Mouse (Mus musculus) hindbrain, embryonic 11.5 days (tissue): ENCODE results near the gene Car9. TPM values are rescaled to one million over a fixed set of nuclear protein-coding genes. Genes with fewer than 3 reads are reported as not detected.
A peak's percentile ranks its signal among the peaks of the same experiment; 100 is the strongest.
"Not testable (repeated sequence)": the region's sequence is repeated elsewhere in the genome, so short reads cannot be mapped to it uniquely, and the experiment has no call there.

Experiments used
- ATAC-seq: fragments of 200-750 bp; cut with Nextera tagmentation; 2 replicates; pipeline ENCODE4 v1.8.0; 2017; ENCODE audit warnings: mild to moderate bottlenecking, moderate TSS enrichment, moderate library complexity; ENCODE audit not compliant: low FRiP score
- DNase-seq: peaks from one replicate; pipeline ENCODE4 v3.0.0-alpha.2; 2015; ENCODE audit warnings: low spot score
- H3K27ac ChIP-seq: fragments of 300-500 bp; sonication (generic); 2 replicates; pipeline ENCODE4 v1.5.1; 2014; ENCODE audit warnings: mild to moderate bottlenecking, low read depth, low read length
- H3K27me3 ChIP-seq: fragments of 300-500 bp; sonication (generic); 2 replicates; pipeline ENCODE4 v1.6.1; 2014; ENCODE audit warnings: mild to moderate bottlenecking, low read length, moderate library complexity, mixed read lengths; ENCODE audit not compliant: control insufficient read depth, insufficient read depth
- H3K36me3 ChIP-seq: fragments of 300-500 bp; sonication (generic); 2 replicates; pipeline ENCODE4 v1.6.1; 2014; ENCODE audit warnings: mild to moderate bottlenecking, low read length, moderate library complexity, mixed read lengths; ENCODE audit not compliant: control insufficient read depth, insufficient read depth
- H3K4me1 ChIP-seq: fragments of 300-500 bp; sonication (generic); replicated peaks from 2 replicates; pipeline ENCODE4 v1.6.1; 2014; ENCODE audit warnings: low read length, mixed read lengths; ENCODE audit not compliant: control insufficient read depth, insufficient read depth
- H3K4me2 ChIP-seq: fragments of 300-500 bp; sonication (generic); replicated peaks from 2 replicates; pipeline ENCODE4 v1.6.1; 2014; ENCODE audit warnings: mild to moderate bottlenecking, low read depth, low read length
- H3K4me3 ChIP-seq: fragments of 300-500 bp; sonication (generic); 2 replicates; pipeline ENCODE4 v1.5.1; 2014; ENCODE audit warnings: low read depth, low read length
- H3K9ac ChIP-seq: fragments of 300-500 bp; sonication (generic); 2 replicates; pipeline ENCODE4 v1.6.1; 2014; ENCODE audit warnings: low read depth, low read length
- H3K9me3 ChIP-seq: fragments of 300-500 bp; sonication (generic); 2 replicates; pipeline ENCODE4 v1.6.1; 2016; ENCODE audit warnings: low read length; ENCODE audit not compliant: control insufficient read depth
- WGBS: fragments of 180-500 bp; shearing (Covaris S2); extraction: QIAGEN DNeasy Blood & Tissue Kit; methylation state at CpG from one replicate; pipeline ENCODE4 v1.1.7; 2014; 5-methylcytosine and 5-hydroxymethylcytosine counted together
- polyA plus RNA-seq: library from polyadenylated mRNA; unstranded; fragments of >200 nt; fragmentation: Nextera tagmentation; extraction: Ambion mirVana; gene quantifications from 2 replicates; pipeline ENCODE4 v1.2.1, GENCODE M21; 2014

Gene Car9
- polyA plus RNA-seq, 1 experiment from 2014 or later: 0.79 TPM

- H3K27ac ChIP-seq: no peak overlapping the region
- 0 out of 2 replicates have a peak overlapping the region, but pooled peaks have one; percentile 25 for H3K9ac ChIP-seq
- no peaks in the 10 kb centered on the region for H3K36me3 ChIP-seq
- ATAC-seq: peak; percentile 90
- H3K4me1 ChIP-seq: peaks cover 3% of the 10 kb centered on the region; the same call in 1 of the 2 replicates
- no peaks in the 10 kb centered on the region for H3K9me3 ChIP-seq
- no peaks in the 10 kb centered on the region for H3K27me3 ChIP-seq
- peak; percentile 93 for DNase-seq
- WGBS: 18% methylated on average over 11 of the region's 11 CpGs
- peak overlapping the region; percentile 22; the same call in 1 of the 2 replicates for H3K4me3 ChIP-seq
- H3K4me2 ChIP-seq: peak overlapping the region; percentile 29
Observed at GRCm38 (mm10) chr4:43477857-43478533, 28.8 kb upstream of the Car9 start.

DNA sequence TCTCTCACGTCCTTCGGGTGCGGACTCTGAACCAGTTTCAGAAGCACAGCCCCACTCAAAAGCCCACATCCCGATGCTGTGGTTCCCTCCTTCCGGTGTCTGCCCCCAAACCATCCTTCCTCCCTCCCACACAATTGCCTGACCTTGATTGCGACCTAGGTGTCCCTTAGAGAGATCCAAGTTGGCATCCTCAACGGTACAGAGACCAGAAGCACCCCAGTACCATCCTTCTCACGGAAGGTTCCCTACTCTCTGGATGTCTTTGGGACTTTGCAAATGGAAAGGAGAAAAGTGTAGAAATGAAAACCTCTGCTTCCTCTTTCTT lies 28.3 kb upstream of the Car9 start:
- Histone ChIP-seq H3K9me3 (no peaks in the 10 kb centered on the region), H3K4me3 (peak overlapping the region; percentile 22; the same call in 1 of the 2 replicates), H3K27me3 (no peaks in the 10 kb centered on the region), H3K36me3 (no peaks in the 10 kb centered on the region), H3K4me2 (peak overlapping the region; percentile 29), H3K9ac (0 out of 2 replicates have a peak overlapping the region, but pooled peaks have one; percentile 25), H3K4me1 (peaks cover 3% of the 10 kb centered on the region; the same call in 1 of the 2 replicates), H3K27ac (no peak overlapping the region)
- DNase-seq: no peak
- 0 out of 2 replicates have a peak, but pooled peaks have one; percentile 33 for ATAC-seq
- WGBS: 50% methylated on average over 8 of the region's 8 CpGs

GRCm38 (mm10) chr4:43478906-43479832 lies 27.6 kb upstream of the Car9 start:
- DNase-seq: peak; percentile 81
- H3K9ac ChIP-seq: no peak overlapping the region
- no peaks in the 10 kb centered on the region for H3K9me3 ChIP-seq
- H3K4me1 ChIP-seq: peaks cover 3% of the 10 kb centered on the region; the same call in 1 of the 2 replicates
- WGBS: 47% methylated on average over 24 of the region's 24 CpGs
- no peak overlapping the region for H3K4me2 ChIP-seq
- H3K36me3 ChIP-seq: no peaks in the 10 kb centered on the region
- no peak overlapping the region for H3K27ac ChIP-seq
- no peak overlapping the region for H3K4me3 ChIP-seq
- no peaks in the 10 kb centered on the region for H3K27me3 ChIP-seq
- ATAC-seq: no peak

DNA sequence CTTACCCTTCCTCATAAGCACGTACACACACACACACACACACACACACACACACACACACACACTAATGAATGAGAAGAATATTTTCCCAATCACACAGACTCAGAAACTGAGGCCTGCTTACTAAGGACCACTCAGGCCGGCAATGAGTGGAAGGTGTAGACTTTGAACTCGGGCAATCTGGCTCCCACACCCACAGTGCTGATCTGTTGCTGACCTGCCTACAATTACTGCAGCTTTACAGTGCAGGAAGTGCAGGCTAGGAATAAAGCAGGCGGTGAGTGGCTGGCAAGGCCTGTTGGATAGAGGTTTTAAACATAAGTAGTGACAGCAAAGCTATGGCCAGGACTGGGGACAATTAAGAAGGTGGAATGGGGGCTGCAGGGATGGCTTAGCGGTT lies 25.8 kb upstream of the Car9 start:
- H3K4me3 ChIP-seq: no peak overlapping the region
- no peaks in the 10 kb centered on the region for H3K36me3 ChIP-seq
- 79% methylated on average over 5 of the region's 5 CpGs for WGBS
- no peak overlapping the region for H3K4me2 ChIP-seq
- H3K27me3 ChIP-seq: no peaks in the 10 kb centered on the region
- no peak overlapping the region for H3K9ac ChIP-seq
- peaks cover 3% of the 10 kb centered on the region; the same call in 1 of the 2 replicates for H3K4me1 ChIP-seq
- H3K9me3 ChIP-seq: no peaks in the 10 kb centered on the region
- ATAC-seq (no peak), DNase-seq (no peak)
- no peak overlapping the region for H3K27ac ChIP-seq

DNA sequence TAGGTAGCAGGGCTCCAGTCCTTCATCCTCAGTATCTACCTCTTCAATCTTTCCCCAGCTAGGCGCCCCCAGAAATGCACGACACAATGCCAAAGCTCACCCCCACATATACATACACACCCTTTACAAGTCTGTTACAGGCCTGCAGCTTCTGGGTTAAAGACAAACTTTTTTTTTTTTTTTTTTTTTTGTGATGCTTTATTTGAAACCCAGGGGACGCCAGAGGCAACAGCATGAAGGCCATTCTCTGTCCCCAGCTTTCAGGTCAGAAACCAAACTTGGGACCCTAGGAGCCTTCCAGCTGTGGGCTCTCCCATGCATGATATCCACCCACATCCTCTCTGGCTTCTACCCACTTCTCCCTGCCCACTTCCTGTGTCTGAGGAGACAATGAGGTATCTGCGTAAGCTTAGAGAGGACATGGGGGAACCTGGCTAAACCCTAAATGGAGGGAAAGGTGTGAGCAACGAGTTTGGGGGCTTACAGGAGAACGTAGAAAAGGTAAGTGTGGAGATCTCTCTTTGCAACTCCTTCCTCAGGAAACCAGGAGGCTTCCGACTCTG lies 24.8 kb upstream of the Car9 start:
- Histone ChIP-seq H3K4me1 (peaks cover 3% of the 10 kb centered on the region; the same call in 1 of the 2 replicates), H3K27me3 (no peaks in the 10 kb centered on the region), H3K9me3 (no peaks in the 10 kb centered on the region), H3K4me3 (no peak overlapping the region), H3K4me2 (no peak overlapping the region), H3K9ac (no peak overlapping the region), H3K27ac (no peak overlapping the region), H3K36me3 (no peaks in the 10 kb centered on the region)
- ATAC-seq (no peak), DNase-seq (no peak)
- WGBS: 77% methylated on average over 7 of the region's 7 CpGs

DNA sequence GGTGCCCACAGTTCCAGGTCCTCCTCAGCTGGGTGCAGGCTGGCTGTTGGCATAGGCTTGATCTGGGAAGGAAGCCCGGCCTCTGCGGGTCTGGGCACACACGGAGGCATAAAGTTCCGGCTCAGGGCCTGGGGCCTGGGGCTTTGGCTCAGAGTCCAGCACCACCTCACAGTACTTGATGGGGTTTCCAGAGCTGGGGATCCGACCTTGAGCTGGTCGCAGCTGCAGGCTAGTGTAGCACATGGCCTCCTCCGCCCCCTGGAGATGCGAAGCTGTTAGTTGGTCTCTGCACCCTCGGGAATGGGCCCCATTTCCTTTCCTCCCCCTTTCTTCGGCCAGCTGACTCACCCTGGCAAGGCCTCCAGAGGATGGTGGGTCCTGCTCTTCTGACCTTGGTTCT lies 24.2 kb upstream of the Car9 start:
- no peak overlapping the region for H3K4me3 ChIP-seq
- no peaks in the 10 kb centered on the region for H3K27me3 ChIP-seq
- no peaks in the 10 kb centered on the region for H3K9me3 ChIP-seq
- H3K36me3 ChIP-seq: no peaks in the 10 kb centered on the region
- H3K4me1 ChIP-seq: peaks cover 3% of the 10 kb centered on the region; the same call in 1 of the 2 replicates
- 70% methylated on average over 10 of the region's 10 CpGs for WGBS
- H3K4me2 ChIP-seq: no peak overlapping the region
- DNase-seq (no peak), ATAC-seq (no peak)
- no peak overlapping the region for H3K9ac ChIP-seq
- no peak overlapping the region for H3K27ac ChIP-seq

DNA sequence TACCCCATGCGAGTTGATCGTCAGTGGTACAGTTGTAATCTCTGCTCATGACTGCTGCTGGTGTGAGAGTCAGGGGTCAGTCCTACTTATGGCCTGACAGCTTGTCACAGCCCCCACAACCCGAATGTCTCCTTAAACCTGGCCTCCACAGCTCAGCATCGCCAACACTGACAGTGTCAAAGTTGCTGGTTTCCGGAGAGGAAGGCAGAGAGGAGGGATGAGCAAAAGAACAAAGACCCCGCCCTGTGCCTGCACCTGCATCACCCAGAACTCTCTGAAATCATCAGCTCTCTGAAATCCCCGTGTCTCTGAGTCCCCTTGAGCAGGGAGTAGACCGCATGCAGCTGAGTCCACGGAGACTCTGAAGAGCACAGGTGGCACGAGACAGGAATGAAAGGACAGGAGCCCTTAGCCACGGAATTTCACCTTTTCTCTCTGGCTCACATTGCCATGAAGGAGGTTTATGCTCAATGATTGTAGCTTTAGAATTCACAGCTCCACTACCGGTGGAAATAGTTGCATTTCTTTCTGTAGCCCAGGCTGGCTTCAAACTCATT lies 23.2 kb upstream of the Car9 start, which contains the start of gene Sit1:
Sit1 (minus strand) TSS at position 200 of the 557 bp plus-strand sequence.
- Histone ChIP-seq H3K27me3 (no peaks in the 10 kb centered on the region), H3K9ac (no peak within 1 kb of the TSS), H3K4me2 (no peak within 1 kb of the TSS), H3K9me3 (no peaks in the 10 kb centered on the region), H3K4me3 (no peak within 1 kb of the TSS), H3K36me3 (no peaks in the 10 kb centered on the region), H3K4me1 (no peaks in the 10 kb centered on the region), H3K27ac (no peak within 1 kb of the TSS)
- WGBS: 60% methylated on average over 12 of the region's 12 CpGs
- DNase-seq: no peak
- no peak for ATAC-seq

DNA sequence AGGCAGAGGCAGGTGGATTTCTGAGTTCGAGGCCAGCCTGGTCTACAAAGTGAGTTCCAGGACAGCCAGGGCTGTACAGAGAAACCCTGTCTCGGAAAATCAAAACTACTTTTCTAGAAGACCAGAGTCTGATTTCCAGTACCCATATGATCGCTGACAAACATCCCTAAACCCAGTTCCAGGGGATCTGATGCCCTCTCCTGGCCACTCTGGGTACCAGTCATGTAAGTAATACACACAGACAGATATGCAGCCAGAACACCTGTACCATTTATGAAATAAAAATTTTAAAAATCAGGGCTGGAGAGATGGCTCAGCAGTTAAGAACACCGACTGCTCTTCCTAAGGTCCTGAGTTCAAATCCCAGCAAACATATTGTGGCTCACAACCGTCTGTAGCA lies 21.1 kb upstream of the Car9 start:
- H3K36me3 ChIP-seq, H3K9ac ChIP-seq, H3K4me1 ChIP-seq, ATAC-seq, H3K9me3 ChIP-seq, H3K27me3 ChIP-seq, H3K27ac ChIP-seq, DNase-seq, H3K4me2 ChIP-seq, H3K4me3 ChIP-seq: not testable (repeated sequence)
- WGBS: 76% methylated on average over 5 of the region's 5 CpGs
